Mouse (Mus musculus): ENCODE results near the gene Lgr6. TPM values are rescaled to one million over a fixed set of nuclear protein-coding genes. Genes with fewer than 3 reads are reported as not detected.

Gene Lgr6
- polyA plus RNA-seq (2012; rRNA removed) = 0.38 and 0.63 TPM in 2 replicates

DNA sequence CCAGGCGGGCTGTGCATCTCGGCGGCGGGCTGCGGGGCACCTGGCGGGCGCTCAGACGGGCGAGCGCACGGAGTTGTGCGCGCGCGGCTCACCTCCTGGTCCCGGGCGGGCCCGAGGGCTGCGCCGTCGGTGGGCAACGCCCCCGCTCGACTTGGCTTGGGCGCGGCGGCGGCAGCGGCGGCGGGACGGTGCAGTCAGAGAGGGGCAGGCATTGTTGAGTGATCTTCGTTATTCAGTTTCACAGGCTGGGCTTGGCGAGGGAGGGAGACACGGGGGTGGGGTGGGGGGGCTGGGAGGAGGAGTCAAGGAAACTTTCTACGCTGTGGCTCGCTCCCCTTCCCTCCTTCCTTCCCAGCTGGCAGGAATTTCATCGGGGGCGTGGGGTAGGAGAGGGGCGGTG, at the start of gene Lgr6:
Gene Lgr6 (minus strand): TSS at position 153 of the 400 bp plus-strand sequence.
- TF ChIP-seq POLR2A (IDR thresholded peaks at IDR 0.05; ENCODE audit: borderline replicate concordance, extremely low read depth, insufficient read depth, insufficient read length, poor library complexity, severe bottlenecking) (no peak), CTCF (IDR thresholded peaks at IDR 0.05; ENCODE audit: borderline replicate concordance, extremely low read depth, insufficient read depth, insufficient read length) (no peak)
- no peak for DNase-seq (ENCODE audit: low read depth)

DNA sequence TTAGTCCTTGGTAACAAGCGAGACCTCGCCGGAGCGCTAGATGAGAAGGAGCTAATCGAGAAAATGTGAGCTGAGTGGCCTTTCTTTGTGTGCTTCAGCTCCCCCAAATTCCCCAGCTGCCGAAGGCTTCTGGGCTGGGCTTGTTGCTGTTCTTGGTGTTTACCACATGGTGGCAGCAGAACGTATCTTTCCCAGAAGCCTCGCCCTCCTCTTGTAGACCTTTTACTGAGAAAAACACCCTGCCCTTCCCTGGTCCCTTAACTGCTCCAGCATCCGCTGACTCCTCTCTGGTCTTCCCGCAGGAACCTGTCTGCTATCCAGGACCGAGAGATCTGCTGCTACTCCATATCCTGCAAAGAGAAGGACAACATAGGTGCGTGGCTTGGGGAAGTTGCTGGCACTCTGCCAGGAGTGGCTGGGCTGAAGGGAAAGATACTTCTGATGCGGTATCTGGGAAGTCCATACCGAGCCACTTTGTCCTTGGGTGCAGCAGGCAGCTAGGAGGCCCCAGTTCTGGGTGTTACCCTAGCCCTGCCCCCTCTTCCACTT, 49.4 kb upstream of the Lgr6 start:
- peak; percentile 84 for TF ChIP-seq CTCF (IDR thresholded peaks at IDR 0.05; ENCODE audit: borderline replicate concordance, extremely low read depth, insufficient read depth, insufficient read length)
- TF ChIP-seq POLR2A (IDR thresholded peaks at IDR 0.05; ENCODE audit: borderline replicate concordance, extremely low read depth, insufficient read depth, insufficient read length, poor library complexity, severe bottlenecking) = peak; percentile 26; the same call in 1 of the 2 replicates
- DNase-seq (ENCODE audit: low read depth) = peak; percentile 96

DNA sequence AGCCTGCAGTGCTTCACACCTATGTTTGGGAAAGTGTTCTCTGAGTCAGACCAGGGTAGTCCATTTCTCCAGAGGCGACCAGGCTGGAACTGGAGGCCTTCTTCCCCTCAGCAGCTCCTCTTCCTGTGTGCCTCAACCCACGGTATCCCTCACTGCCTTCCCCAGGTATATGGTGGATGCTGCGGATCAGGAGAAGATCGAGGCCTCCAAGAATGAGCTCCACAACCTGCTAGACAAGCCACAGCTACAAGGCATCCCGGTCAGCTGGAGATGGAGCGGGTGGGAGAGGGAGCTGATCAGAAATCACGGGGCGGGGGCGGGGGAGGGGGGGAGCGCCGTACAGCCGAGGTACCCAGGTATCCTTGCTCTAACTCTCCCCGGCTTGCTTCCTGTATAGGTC, 48.9 kb upstream of the Lgr6 start:
- no peak for TF ChIP-seq POLR2A (IDR thresholded peaks at IDR 0.05; ENCODE audit: borderline replicate concordance, extremely low read depth, insufficient read depth, insufficient read length, poor library complexity, severe bottlenecking)
- no peak for DNase-seq (ENCODE audit: low read depth)

DNA sequence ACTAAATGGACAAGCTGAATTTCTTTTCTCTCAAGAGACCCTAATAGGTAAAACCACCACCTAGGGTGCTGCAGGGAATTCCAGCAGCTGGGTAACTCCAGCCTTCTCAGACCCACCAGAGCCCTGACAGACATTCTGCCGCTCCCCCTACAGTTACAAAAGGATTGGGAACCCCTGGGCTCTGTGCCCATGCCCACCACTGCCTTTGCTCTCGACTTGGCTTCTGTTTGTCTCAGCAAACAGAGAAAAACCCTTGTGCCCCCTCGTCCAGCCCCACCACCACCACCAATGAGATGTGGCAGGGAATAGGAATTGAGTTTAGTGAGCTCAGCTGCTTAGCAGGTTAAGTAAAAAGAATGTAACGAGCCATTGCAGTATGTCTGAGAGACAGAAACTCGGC, 43.9 kb upstream of the Lgr6 start:
- peak; percentile 85 for DNase-seq (ENCODE audit: low read depth)
- TF ChIP-seq CTCF (IDR thresholded peaks at IDR 0.05; ENCODE audit: borderline replicate concordance, extremely low read depth, insufficient read depth, insufficient read length) (no peak), POLR2A (IDR thresholded peaks at IDR 0.05; ENCODE audit: borderline replicate concordance, extremely low read depth, insufficient read depth, insufficient read length, poor library complexity, severe bottlenecking) (no peak)

DNA sequence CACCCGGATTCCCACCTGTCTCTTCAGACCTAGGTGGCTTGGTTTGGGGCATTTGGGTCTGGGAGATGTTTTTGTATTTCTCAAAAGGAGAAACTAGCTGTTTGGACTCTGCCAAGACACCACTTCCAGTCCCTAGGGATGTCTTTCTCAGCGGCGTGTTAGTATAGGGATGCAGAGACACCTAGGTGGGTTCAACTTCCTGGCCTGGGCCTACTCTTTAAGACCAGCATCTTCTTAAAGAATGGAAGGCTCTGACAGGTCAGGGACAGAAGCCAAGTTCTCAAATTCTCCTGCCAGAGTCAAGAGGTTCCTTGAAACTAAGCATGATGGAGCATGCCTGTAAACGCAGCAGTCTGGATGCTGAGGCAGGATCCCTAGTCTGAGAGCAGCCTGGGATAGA, 43.4 kb upstream of the Lgr6 start:
- peak; percentile 29 for DNase-seq (ENCODE audit: low read depth)
- TF ChIP-seq POLR2A (IDR thresholded peaks at IDR 0.05; ENCODE audit: borderline replicate concordance, extremely low read depth, insufficient read depth, insufficient read length, poor library complexity, severe bottlenecking) = no peak
- TF ChIP-seq CTCF (IDR thresholded peaks at IDR 0.05; ENCODE audit: borderline replicate concordance, extremely low read depth, insufficient read depth, insufficient read length) = no peak

DNA sequence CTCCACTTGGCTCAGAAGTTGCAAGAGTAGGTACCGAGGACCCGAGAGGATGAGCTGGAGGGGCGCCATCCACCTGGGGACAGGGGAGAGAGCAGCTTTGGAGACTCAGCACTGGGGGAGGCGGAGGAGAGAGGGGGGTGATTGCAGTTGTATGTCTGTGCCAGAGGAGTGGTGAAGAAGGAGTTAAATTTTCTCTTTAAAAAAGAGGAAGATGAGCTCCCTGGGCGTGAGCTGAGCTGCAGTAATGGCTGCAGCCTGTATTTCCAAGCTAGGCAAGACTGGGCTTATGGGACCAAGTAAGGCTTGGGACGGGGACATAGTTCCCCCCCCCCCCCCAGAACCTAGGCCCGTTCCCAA, 42.6 kb upstream of the Lgr6 start:
- TF ChIP-seq CTCF (IDR thresholded peaks at IDR 0.05; ENCODE audit: borderline replicate concordance, extremely low read depth, insufficient read depth, insufficient read length) = no peak
- TF ChIP-seq POLR2A (IDR thresholded peaks at IDR 0.05; ENCODE audit: borderline replicate concordance, extremely low read depth, insufficient read depth, insufficient read length, poor library complexity, severe bottlenecking) = no peak
- no peak for DNase-seq (ENCODE audit: low read depth)

DNA sequence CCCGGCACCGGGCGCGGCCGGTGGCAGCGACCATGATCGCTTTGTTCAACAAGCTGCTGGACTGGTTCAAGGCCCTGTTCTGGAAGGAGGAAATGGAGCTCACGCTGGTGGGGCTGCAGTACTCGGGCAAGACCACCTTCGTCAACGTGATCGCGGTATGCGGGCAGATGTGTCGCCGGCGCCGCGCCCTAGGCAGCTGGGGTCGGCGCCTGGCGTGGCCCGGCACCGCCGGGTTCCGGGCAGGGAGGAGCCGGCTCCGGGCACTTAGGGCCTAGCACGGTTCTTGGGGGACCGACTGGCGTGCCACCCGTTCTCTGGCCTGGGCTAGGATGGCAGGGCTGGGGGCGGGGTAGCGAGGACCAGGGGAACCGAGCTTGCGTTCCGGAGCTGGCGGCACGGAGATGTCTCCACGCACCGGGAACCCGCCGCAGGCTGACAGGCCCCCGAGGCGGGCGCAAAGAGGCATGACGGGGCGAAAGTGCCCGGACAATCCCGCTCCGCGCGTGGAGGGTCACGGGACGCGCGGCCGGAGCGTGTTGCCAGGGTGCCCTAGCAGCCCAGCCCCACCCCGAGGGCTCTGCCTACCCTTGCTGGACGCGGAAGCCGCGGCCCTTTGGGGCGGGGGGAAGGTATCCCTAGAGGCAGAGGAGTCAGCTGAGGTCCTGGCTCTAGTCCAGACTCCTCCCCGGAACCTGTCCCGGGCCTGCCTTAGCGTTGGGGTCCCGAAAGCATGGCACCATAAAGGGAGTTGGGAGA, 42.0 kb upstream of the Lgr6 start:
- peak; percentile 84 for DNase-seq (ENCODE audit: low read depth)
- 0 out of 2 replicates have a peak, but pooled peaks have one; percentile 9 for TF ChIP-seq POLR2A (IDR thresholded peaks at IDR 0.05; ENCODE audit: borderline replicate concordance, extremely low read depth, insufficient read depth, insufficient read length, poor library complexity, severe bottlenecking)
- no peak for TF ChIP-seq CTCF (IDR thresholded peaks at IDR 0.05; ENCODE audit: borderline replicate concordance, extremely low read depth, insufficient read depth, insufficient read length)

DNA sequence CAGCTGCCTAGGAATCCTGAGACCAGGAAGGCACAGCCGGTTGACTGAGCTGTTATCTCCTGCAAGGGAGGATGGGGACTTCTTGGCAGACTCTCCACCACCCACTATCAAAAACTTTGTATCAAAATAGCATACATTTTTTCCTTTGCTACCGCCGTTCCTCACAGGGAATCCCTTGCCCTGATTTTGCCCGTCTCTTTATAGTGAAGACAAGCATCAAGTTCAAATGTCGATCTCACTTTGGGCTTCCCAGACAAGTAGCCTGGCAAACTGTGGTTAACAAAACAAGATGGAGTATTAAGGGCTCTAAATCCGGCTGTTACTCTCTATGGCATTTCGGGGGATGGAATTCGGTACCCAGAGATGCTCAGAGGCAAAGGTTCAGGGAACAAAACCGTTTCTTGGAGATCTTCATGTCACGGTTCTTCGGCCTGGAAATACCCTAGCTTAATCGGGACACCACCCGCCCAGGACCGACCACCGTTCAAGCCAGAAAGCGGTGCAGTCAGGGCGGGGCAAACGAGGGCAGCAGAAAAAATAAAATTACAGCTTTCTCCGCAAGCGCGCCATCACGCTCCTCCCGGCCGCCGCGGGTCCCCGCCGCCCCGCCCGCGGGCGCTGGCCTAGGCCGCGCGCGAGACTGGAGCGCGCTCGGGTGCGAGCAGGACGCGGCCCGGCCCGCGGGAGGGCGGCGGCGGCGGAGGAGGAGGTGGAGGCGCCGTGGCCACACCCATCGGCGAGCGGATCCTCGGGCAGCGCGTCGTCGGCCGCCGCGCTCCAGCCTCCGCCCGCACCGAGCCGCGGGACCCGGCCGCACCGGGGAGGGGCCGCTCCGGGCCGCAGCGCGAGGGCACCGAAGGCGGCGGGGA, 41.2 kb upstream of the Lgr6 start, which contains the start of gene Arl8a:
Gene Arl8a (plus strand): TSS at position 748 of the 869 bp plus-strand sequence.
- DNase-seq (ENCODE audit: low read depth) = peak; percentile 93
- TF ChIP-seq POLR2A (IDR thresholded peaks at IDR 0.05; ENCODE audit: borderline replicate concordance, extremely low read depth, insufficient read depth, insufficient read length, poor library complexity, severe bottlenecking) (peak; percentile 96), CTCF (IDR thresholded peaks at IDR 0.05; ENCODE audit: borderline replicate concordance, extremely low read depth, insufficient read depth, insufficient read length) (no peak)

DNA sequence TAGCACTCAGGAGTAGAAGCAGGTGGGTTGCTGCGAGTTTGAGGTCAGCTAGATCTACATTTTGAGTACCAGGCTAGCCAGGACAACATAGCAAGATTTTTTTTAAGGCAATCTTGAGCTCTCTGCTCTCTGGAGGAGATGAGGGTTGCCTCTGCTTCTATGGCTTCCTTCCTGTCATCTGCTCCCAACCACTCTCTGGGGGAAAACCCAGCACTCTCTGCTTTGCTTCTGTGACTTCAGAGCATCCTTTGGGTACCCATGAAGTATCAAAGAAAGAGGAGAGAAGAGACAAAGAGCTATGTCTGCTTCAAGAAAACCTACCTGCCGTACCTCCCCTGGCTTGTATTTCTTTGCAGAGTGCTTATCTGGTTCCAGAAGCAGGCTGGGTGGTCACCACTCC, 38.9 kb upstream of the Lgr6 start:
- DNase-seq (ENCODE audit: low read depth) = no peak

DNA sequence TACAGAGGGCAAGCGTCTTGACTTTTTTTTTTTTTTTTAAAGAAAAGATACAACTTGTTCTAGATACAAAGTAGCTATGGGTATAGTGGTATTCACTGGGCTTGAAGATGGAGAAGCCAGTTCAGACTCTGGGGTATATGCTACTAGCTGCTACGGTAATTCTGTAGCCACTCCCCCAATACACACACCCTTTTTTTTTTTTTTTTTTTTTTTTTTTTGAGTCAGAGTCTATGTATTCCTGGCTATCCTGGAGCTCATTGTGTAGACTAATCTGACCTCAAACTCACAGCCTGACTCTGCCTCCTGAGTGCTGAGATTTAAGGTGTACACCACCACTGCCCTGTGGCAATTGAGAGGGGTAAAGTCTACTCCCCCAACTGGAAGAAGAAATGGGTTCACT, 37.4 kb upstream of the Lgr6 start:
- no peak for DNase-seq (ENCODE audit: low read depth)
- TF ChIP-seq CTCF (IDR thresholded peaks at IDR 0.05; ENCODE audit: borderline replicate concordance, extremely low read depth, insufficient read depth, insufficient read length) = no peak
- no peak for TF ChIP-seq POLR2A (IDR thresholded peaks at IDR 0.05; ENCODE audit: borderline replicate concordance, extremely low read depth, insufficient read depth, insufficient read length, poor library complexity, severe bottlenecking)

More for the DNA sequence above, 38.9 kb upstream of the Lgr6 start:
- TF ChIP-seq CTCF (IDR thresholded peaks at IDR 0.05; ENCODE audit: borderline replicate concordance, extremely low read depth, insufficient read depth, insufficient read length) (no peak), POLR2A (IDR thresholded peaks at IDR 0.05; ENCODE audit: borderline replicate concordance, extremely low read depth, insufficient read depth, insufficient read length, poor library complexity, severe bottlenecking) (no peak)

DNA sequence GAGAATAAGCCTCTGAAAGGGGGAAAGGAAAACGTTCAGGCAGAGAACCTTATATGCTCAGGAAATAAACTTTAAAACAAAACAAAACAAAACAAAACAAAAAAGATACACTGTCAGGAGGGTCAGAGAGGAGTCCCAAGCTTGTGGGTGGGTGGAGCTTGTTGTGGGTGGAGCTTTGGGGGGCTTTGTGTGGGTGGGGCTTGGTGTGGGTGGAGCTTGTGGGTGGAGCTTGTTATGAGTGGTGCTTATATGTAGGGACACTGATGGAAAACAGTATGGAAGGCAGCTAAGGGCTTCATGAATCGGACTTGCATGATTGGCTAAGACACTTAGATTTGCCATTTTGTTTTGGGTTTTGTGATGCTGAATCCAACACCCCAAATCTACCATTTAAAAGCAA, 34.8 kb upstream of the Lgr6 start:
- DNase-seq (ENCODE audit: low read depth) = no peak
- TF ChIP-seq CTCF (IDR thresholded peaks at IDR 0.05; ENCODE audit: borderline replicate concordance, extremely low read depth, insufficient read depth, insufficient read length) = no peak
- TF ChIP-seq POLR2A (IDR thresholded peaks at IDR 0.05; ENCODE audit: borderline replicate concordance, extremely low read depth, insufficient read depth, insufficient read length, poor library complexity, severe bottlenecking) = no peak

Measured in brain, embryonic 14.5 days (tissue).